Mouse (Mus musculus) olfactory bulb, adult 2 months (tissue): ENCODE measurements at regions not wholly inside any gene's neighbourhood (a gene's known extent, or its start where the extent isn't known, plus 50 kb on each side); places are given as distances from the start of the nearest gene placed in this dataset.

Source experiments
- CTCF ChIP-seq: fragments of 200-500 bp; IDR thresholded peaks from 2 replicates; pipeline ENCODE4 v1.5.1; 2012; ENCODE audit warnings: low read depth, mild to moderate bottlenecking, low read length, moderate library complexity; ENCODE audit not compliant: insufficient read depth
- POLR2A ChIP-seq: fragments of 200-500 bp; IDR thresholded peaks from 2 replicates; pipeline ENCODE4 v1.6.1; 2012; ENCODE audit warnings: mild to moderate bottlenecking, low read depth, low read length, moderate library complexity; ENCODE audit not compliant: insufficient read depth

GRCm38 (mm10) chr12:71498246-71499029 lies 188.8 kb downstream of the Dact1 start:
- no peak for TF ChIP-seq CTCF
- TF ChIP-seq POLR2A, result no peak
